Mouse (Mus musculus) CD4-positive helper T cell, adult 2 months (primary cell): ENCODE data around the gene Sbno2.

Experiments used
- DNase-seq: peaks from one replicate; pipeline ENCODE4 v3.0.0-alpha.2; 2012; ENCODE audit warnings: low read depth, missing footprints, low spot score

Gene Sbno2

DNA sequence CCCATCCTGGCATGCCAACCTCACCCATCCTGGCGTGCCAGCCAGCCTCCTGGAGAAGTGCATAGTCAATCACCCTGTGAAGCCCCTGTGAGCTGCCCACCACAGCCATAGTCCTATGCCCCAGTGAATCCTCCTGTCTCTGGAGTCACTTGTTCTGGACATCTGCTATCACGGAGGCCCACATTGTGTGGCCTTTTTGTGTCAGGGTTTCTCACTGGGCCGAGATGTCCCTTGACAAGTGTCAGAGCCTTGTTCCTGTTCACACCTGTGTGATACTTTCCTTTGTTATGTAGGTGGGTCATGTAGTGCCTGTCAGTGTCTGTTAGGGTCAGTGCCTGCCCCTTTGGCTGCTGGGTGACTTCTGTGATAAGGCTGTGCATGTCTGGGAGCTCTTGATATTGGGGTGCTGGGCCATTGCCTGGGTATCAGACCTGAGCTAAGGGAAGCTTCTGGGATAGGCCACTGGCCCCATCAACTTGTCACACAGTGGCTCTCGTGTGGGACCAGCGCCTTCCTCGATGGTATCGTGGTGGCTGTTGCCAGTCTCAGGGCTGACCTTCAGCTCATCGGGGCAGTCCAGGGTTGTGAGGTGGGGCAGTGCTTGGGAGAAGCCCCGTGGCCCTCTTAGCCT, 18.7 kb upstream of the Sbno2 start:
- DNase-seq: no peak

DNA sequence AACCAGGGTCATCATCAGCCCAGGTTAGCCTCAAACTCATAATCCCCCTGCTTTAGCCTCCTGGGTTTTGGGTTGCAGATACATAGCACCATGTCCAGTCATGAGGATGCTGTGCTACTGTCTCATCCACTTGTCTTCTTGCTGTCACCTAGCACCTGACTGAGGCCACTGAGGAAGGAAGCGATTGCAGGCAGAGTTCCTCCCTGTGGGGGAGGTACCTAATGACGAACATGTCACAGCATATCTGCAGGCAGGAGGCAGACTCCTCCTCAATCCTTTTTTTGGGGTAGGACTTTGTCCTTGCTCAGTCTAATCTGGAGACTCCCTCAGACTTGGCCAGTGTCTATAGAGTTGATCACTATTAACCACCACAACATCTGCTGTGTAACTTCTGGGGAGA, 16.3 kb upstream of the Sbno2 start:
- DNase-seq: no peak

DNA sequence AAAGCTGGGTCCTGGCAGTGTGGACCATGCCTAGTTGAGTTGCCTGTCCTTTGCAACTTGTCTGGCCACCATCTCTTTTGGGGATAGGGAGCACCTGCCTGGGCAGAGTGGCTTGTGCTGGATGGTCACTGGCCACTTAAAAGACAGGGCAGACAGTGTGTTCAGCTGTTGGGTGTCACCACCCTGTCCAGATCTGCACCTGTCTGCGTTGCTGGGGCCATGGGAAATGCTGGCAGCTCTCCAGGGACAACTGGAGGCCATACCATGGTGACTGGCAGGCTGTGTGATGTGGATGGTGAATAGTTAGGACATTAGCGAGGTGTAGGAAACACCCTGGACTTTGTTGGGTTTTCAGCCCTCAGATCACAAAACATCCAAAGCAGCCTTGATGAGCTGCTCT, 14.8 kb upstream of the Sbno2 start:
- no peak for DNase-seq

DNA sequence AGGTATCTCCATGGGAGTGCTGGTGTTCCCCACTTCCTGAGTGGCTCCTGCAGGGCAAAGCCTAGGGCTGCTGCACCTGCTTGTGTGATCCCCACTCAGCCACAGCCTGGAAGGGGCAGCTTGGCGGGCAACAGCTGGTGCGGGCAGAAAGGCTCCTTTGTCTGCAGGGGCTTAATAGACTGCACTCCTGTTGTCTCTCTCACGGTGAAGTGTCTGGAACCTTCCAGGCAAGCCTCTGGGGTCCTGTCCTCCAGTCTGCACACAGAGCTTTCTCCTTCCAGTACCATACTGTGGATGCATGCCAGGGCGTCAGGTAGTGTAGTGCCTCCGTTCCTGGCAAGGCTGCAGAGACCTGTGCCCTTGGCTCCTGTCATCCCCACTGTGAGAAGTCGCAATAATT, 13.2 kb upstream of the Sbno2 start:
- no peak for DNase-seq

DNA sequence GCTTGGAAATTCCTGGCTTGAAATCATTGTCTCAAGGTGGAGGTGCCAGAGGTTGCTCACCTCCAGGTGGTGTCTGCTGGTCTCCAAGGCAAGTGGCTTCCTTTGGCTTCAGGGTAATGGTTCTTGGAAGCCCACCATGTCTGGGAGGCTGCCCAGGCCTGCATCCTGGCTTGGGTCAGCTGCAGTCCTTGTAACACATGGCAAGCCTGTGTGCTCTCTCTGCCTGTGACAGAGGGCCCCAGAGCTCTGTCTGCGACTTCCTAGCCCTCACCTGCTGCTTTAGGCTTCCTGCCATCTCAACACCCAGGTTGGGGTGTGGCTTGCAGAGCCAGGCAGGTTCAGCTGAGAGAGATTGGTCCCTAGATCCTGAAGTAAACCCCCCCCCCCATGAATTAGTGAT, 12.4 kb upstream of the Sbno2 start:
- DNase-seq: no peak

DNA sequence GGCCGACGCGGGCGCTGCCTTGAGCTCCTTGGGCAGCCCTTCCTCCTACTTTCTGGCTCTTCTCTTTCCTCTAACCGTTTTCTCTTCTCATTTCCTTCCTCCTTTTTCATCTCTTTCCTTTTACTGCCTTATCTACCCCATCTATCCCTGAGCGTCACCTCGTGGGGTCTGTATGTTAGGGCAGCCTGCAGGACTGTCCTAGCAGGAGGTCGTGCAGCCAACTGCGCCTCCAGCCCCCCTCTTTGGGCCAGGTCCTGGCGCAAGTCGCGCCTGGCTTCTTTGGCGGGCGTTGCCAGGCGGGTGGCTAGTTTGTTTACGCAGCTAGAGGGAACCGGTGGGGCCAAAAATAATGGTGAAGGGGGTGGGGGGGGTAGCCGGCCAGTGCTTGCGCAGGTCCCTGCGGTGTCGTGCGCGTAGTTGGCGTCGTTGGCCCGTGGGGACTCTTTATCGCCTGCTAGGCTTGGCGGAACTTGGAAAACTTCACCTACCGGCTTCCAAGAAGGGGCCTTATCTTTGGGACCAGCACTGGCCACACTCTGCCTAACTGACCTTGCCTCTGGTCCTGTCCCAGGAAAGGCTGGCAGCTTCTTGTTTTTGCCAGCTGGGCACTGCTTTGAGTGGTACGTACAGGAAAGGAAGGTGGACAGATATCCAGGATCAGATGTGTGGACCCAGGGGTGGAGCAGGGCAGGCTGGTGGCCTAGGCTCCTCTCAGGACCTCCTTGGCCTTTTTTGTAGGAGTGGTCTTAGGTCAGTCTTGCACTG, 11.7 kb upstream of the Sbno2 start:
- DNase-seq: peak; percentile 43

DNA sequence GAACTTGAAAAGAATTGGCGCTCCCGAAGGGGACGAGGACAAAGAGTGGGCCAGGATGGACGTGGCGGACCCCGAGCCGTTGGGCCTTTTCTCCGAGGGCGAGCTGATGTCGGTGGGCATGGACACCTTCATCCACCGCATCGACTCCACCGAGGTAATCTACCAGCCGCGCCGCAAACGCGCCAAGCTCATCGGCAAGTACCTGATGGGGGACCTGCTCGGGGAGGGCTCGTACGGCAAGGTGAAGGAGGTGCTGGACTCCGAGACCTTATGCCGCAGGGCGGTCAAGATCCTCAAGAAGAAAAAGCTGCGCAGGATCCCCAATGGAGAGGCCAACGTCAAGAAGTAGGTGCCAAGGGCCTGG, 11.2 kb upstream of the Sbno2 start:
- peak; percentile 41 for DNase-seq

DNA sequence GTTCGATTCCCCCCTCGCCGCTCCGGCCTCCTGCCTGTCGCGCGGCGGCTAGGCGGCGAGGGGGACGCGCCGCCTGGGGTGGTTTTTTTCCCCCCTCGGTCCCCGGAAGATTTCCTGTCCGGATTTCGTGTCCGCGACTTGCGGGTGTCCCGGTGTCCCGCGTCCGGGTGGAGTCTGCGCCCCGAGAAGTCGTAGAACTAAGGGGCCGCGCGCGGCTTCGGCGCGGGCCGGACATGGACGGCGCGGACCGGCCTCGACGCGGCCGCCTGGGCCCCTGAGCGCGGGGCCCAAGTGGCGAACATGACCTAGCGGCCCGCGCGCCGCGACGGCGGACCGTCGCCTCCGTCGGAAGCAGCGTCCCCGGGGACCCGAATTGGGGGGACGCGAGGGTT, 10.6 kb upstream of the Sbno2 start:
- DNase-seq: no peak

DNA sequence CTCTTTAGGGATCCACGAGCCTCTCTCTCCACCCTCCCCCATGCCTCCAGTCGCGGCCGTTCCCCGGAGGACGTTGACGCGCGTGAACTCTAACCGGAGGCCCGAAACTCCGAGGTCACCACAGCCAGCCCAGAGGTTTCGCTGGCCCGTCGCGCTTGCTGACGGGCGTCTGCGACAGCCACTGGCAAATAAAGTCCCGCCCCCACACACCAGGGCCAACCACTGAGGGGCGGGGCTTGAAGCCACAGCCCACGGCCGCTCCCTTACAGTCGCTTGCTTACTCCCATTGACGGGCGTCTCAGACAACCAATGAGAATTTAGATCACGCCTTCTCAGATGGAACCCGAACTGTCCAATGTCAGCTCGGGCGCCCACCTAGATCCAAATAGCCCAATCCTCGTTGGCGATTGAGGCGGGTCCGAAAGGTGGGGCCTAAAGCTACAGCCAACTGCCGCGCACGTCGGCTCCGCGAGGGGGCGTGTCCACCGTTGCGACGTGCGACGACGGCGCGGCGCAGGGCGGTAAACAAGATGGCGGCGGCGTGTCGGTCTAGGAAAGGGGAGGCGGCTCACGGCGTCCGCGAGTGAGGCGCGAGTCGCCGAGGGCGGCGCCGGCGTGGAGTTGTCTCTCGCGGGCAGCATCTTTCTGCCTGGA, 10.0 kb upstream of the Sbno2 start, which contains the start of gene Stk11:
Gene Stk11 (plus strand): TSS at position 514 of the 654 bp plus-strand sequence.
- peak; percentile 100 for DNase-seq

DNA sequence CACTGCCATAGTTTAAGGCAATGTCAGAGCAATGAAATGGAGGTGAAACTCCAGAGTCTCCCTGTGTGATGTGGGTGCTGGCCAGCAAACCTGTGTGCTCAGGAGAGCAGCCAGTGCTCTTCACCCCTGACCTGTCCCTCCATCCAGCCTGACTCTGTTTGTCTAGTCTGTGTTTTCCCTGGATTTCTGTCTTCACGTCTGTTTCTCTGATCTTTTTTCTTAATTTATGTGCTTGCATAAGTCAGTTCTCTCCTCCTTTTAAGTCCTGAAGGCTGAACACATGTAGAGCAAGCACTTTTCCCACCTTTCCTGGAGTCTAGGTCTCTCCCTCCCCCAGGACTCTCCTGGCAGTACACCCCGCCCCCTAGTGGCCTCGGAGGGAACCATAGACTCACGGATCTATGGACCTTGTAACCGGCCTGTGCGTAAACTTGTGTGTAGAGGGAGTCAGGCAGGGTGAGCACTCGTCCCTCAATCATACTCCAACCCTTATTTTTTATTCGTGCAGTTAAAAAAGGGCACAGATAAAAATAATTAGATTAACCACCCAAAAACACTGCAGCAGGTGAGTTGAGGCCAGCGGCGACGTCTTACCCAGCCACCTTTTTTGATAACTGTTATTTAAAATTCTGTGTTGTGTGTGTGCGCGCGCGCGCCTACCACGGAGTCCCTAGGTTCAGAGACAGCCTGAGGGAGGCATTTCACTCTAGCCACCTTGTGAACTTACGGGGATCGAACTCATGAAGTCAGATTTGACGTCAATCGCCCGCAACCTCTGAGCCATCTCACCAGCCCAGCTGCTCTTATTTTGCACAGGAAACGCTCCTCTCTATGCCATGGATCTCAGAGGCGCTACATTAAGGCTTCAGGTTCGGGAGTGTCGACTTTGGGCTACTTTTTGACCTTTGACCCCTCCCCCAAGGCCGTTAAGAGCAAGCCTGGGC, 9.2 kb upstream of the Sbno2 start:
- peak; percentile 86 for DNase-seq

DNA sequence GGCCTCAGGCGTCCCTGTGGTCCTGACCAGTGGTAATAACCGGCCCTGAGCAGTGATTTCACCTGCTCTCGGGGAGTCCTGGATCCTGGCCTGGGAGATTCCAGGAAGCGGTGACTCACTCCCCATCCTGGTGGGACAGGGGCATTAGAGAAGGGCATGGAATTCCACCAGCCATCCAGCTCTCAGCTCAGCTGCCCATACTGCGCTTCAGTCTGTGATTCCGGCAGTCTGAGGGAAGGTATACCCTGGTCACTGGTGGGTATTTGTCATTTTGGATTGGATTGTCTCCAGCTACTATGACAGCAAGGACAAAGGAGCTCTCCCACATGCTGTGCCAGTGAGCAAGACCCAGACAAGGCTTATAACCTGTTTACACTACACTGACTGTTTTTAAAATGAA, 2.3 kb upstream of the Sbno2 start:
- DNase-seq: no peak

DNA sequence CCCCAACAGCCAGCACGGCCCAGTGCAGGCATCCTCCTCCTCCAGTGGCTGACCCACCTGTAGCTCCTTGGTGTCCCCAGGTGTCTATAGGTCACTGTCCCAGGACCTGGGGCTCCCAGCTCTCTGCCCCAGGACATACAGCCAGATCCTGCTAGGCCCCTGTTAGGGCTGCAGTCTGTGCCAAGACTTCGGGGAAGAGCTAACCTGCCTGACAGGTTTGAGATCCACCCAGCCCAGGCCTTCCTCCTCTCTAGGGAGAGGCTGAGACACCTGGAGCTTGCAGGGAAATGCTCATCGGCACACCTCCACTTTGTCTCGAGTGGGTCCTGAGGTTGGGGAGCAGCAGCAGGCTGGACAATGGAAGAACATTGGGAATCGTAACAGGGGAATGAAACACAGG, 555 bp upstream of the Sbno2 start:
- no peak for DNase-seq

DNA sequence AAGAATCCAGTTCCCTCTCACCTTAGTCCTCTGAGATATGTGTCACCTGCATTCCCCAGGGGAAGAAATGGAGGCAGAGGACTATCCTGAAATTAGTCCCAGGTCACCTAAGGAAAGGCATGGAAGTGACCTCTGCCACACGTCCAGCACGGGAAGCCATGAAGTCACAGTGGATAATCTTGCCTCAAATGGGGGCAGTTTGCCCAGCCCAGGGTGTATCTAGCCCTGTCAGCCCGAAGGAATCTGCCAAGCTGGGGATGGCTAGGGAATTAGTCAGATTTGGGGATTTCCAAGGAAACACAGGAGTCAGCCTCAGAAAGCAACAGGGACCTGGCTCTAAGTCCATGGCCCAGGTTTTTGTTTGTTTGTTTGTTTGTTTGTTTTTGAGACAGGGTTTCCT, 1.2 kb downstream of the Sbno2 start:
- DNase-seq: no peak

DNA sequence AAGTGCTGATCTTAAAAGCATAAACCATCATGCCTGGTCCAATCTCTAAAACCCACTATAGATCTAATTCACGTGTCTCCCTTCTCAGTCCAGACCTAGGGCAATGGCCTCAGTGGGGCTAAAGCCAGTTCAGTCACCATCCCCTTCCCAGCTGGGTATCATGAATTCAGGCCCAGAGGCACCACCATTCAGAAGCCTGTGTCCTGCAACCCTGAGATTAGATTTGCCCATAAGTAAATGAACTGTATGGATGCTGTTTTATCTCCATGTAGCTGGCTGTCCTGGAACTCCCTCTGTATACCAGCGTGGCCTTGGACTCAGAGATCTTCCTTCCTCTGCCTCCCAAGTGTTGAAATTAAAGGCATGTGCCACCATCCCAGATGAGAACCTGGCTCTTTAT, 2.3 kb downstream of the Sbno2 start:
- no peak for DNase-seq

DNA sequence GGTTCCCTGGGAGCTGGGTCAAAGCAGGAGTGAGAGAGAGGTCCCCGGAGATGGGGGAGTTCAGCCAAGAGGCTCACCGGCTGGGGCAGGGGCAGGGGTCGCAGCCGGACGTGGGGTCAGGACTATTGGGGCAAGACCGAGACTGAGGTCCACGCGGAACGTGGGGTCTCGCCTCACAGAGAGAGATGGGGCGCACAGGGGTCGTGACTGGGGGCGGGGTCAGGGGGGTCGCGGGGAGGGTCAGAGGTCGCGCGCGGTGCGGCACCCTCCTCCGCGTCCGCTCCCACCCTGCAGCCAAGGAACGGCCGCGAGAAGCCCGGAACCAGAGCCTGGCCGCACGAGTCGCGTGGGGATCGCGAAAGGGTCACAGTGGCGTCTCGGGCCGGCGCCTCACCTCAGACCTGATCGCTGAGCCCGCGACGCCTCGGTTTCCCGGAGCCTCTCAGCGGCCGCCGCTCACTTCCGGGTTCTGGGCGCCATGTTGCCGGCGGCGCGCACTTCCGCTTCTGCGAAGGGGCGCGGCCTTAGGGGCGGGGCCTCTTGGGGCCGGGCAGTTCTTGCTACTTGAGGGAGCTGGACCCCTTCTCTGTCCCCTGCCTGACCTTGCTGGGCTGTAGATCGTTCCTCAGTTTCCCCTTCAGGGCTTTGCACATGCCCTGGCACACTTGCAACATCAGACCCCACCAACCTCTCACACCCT, 3.0 kb downstream of the Sbno2 start:
- DNase-seq: peak; percentile 91

DNA sequence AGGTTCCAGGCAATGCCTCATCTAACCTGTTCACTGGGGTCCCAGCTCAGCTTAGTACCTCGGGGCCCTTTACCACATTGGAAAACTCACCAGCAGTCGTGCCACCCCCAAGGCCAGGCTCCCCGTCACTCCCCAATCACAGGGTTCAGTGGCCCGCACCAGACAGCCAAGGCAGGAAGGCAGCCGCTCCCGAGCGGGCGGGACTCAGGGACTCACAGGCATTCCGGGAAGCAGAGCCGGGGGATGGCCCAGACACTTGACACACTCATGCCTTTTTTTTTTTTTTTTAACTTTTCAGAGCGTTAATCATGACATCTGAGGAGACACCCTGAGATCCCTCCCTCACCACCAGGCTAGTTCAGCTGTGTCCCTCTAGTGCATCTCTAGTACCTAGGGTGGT, 4.4 kb downstream of the Sbno2 start:
- DNase-seq: no peak

DNA sequence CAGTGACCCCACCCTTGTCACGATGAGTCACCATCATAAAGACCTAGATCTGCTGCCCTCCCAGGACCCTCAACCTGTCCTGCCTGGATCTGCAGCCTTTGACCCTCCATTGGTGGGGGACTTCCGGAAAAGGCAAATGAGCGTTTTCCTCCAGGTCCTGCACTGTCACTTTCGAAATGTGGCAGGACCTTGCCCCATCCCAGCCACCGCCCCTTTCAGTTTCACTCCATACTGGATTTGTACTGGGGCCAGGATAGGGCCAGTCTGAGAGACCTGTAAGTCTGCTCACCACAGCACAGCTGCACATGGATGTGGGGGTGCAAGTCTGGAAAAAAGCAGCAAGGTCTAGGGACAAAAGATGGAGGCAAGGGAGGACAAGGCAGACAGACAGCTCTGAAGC, 6.7 kb downstream of the Sbno2 start:
- DNase-seq: no peak

DNA sequence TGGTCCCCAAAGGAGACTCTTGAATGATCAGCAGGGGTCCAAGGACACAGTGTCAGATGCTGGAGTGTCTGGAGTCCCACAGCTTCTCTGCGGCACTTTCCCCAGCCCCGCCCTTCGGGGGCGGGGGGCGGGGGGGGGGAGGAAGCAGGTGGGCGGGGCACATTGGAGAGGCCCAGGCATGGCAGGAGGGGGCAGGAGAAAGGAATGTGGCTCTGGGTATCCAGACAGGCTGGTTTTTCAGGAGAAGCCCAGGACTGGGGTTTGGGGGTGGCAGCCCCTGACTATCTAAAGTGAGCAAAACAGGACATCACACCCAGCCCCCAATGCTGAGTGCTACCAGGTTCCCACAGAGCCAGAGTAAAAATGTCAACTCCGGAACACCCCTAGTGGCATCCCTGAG, 8.1 kb downstream of the Sbno2 start:
- DNase-seq: no peak

DNA sequence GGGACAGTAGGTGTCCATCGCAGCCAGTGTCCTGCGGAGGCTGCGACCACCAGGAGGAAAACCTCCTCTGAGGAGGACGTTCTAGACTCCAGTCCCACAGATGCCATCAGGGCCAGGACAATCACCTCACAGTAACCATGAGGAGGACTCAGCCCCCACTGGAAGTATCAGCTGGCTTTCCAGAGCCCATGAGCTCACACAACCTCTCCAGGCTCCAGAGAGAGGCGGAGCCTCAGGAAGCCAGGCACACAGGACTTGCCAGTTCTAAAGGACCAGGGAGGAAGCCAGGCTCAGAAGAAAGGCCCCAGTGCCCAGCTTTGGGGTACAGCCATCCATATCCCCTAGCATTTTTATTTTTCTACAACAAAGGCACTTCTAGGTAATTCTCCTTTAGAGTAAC, 9.8 kb downstream of the Sbno2 start:
- DNase-seq: no peak

DNA sequence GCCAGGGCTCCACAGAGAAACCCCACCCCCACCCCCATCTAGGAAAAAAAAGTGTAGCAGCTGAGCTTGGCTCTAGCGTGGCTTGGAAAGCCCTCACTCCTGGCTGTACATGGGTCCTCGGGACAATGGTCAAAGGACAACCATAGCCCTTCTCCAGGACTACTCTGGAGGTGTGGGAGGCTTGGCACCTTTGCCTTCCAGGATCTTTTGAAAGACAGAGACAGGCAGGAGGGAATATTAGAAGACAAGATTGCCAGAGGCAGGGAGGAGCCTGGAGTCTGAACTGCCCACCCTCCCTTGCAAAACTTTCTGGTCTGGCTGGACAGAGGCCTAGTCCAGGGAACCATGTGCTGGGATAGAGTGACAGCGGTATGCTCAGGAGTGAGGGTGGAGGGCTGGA, 10.7 kb downstream of the Sbno2 start:
- DNase-seq: no peak

DNA sequence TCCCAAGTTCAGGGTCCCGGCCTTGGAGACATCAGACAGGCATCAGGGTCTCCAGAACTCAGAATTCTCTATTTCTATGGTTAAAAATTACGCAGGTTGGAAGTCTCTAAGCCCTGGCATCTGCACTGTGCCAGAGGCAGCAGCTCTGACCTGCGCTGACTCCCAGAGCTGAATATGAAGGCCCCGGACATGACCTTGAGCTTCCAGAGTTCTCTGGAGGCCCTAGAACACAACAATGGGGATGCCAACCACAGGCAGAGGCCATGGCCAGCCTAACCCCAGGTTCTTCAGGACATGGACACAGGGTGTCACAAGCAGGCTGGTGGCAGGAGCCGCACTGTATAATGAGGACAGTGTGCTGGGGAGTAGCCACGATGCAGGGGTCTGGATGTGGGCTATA, 11.3 kb downstream of the Sbno2 start:
- no peak for DNase-seq
